Mouse (Mus musculus): ENCODE results near the gene Tchp.

Tchp gene

GRCm38 (mm10) chr5:114737090-114737887, 29.7 kb downstream of the Tchp start:
- intact Hi-C loops (cut with DNase I): no loop called here

DNA sequence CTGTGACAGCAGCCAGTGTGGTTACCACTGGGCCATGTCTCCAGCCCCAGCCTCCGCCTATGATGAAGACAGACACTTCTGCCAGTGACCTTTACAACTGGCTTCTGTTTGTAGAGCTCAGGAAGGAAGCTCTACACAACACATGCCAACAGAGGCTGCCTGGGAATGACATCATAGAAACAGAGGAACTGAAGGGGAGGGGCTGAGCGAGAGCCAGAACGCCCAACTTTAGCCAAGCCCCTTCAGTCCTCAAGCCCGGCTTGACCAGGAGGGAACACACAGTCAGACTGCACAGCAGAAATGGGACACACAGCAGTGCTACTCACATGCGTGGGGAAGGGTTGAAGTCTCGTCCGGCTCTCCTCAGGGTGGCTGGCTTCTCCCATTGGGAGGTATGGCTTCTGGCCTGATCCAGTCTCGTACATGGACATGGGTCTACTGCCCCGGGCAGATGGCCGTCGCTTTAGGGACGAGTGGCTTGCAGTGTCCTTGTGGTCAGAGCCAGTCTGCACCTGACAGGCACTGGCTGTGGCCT, 31.2 kb downstream of the Tchp start:
- intact Hi-C loops (cut with DNase I): no loop called here

DNA sequence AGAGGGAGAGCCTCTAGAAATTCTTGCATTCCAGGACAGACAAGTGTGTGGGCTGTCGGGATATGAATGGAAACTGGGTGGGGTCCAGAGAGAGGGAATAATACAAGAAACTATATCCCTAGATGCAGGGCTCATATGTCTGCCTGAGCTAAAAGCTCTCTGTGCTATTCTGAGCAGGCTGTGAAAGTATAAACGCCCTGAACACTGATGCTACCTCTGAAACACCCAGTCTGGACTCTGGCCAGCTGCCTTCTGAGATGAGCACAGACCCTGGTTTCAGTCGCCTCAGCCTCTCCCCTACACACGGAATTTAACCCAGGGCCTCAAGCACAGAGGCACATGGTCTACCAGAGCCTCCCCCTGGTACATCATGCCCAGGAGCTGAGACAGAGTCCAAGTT, 33.0 kb downstream of the Tchp start:
- intact Hi-C loops (cut with DNase I): no loop called here

- intact Hi-C loops (cut with DNase I): no loop called here
Measured at GRCm38 (mm10) chr5:114742572-114742971, 35.0 kb downstream of the Tchp start.

DNA sequence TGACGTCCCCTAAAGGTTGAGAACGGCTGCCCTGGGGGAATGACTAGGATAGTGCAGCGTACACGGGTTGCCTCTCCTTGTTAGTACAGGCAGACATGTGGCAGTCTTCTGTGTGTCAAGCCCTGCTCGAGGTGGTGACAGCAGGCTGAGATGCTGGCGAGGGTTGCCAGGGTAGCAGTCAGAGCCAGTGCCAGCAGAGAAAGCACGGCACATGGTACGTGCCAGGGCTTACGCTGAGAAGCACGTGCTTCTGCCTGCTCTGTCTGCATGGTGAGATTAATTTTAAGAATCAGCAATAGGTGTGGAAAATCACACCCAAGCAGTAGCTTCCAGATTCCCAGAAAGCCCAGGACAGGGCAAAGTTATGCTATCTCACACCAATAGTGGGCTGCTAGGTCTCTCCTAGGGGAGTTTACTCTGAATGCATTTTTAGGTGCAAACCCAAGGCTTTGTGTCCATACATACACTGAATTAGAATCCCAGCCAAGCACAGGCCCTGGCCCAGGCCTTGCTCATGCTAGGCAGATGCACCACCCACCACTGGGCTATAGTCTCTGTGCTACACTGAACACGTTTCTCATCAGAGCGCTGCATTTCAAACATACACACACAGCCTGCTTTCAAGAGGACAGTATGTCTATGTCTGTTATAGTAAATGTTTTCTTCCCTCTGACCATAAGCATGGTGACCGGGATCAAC, 35.6 kb downstream of the Tchp start:
- intact Hi-C loops (cut with DNase I): no loop called here

DNA sequence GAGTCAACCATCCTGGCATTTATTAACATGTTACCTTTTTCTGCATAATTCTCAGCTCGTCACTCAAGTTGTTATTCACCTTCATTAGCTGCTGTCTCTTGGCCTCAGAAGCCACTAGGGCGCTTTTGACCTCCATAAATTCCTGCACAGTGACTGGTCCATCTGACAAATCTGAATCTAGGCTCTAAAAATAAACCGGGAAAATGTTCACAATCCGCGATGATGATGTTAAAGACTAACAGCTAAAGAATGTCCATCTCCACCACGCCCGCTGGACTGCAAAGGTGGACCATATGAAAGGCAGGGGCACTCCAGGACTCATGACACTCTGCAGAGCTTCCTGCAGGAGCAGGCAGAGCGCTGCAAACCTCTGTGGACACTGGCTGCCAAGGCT, 36.1 kb downstream of the Tchp start:
- intact Hi-C loops (cut with DNase I): no loop called here

- intact Hi-C loops (cut with DNase I): no loop called here
Measured at GRCm38 (mm10) chr5:114745581-114745980, 38.0 kb downstream of the Tchp start.

GRCm38 (mm10) chr5:114746886-114747285, 39.3 kb downstream of the Tchp start:
- intact Hi-C loops (cut with DNase I): no loop called here

DNA sequence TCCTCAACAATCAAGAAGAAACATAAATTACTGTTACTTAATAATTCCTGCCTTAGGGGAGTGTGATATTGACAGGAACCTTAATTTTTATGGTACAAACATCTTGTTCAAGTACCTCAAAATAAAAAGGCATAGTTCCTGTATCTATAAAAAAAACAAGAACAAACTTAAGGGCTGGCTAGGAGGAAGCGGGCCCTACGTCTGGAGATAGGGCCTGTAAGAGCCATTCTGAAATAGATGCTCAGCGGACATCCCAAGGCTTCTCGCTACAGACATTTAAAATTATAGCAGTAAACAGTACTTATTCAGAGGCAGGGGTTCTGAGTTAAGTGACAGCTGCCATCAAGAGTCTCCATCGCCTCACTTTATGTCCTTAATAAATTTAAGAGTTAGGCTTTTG, 40.0 kb downstream of the Tchp start:
- intact Hi-C loops (cut with DNase I): no loop called here

DNA sequence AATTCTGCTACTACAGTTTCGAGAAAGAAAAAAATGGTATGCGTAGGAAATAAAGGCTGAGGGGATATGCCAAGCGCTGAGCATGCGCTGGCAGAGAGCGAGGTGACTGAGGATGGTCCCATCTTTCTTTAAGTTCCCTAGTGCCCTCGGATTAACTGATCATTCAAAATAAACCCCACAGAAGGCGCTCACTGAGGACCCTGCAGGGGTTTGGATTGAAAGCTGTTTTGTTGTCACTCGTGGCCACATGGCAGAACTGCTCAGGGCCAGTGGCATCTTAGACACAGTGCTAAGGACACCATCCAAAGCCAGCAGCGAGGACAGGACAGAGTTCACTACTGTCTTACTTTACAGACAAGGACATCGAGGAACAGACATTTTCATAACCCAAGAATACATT, 42.8 kb downstream of the Tchp start:
- intact Hi-C loops (cut with DNase I): no loop called here

DNA sequence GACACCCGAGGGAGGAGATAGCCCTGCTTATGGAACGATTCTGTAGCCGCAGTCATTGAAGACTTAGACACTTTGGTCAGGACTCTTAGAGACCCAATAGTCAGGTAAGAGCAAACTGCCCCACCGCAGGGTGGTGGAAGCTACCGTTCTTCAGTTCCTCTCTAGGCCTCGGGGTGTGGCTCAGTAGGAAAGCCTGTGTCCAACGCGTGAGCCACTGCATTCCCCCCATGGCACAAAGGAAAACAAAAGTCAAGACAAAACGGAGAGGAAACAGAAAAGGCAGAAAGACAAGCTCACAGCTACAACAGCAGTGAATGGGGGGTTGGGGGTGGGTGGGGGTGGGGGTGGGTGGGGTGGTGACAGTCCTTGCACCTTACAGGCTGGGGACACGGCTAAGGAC, 44.8 kb downstream of the Tchp start:
- intact Hi-C loops (cut with DNase I): no loop called here

DNA sequence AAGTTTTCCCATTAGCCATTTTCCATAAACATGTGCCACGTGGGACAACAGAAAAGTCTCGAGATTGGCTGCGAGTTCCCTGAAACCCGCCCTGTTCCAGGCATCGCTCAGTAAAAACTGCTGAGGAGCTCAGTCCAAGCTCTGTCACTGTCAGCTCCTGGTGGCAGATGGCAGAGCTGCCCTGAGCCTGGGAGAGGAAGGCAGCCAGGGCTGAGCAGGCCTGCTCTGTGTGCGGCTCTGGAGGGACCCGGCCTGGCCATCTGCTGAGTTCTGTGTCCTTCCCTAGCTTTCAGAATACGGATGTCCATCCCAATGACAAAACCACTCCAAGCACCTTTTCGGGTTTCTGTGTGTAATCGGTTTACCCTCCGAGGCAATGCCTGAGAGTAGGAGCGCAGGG, 45.8 kb downstream of the Tchp start:
- intact Hi-C loops (cut with DNase I): no loop called here

DNA sequence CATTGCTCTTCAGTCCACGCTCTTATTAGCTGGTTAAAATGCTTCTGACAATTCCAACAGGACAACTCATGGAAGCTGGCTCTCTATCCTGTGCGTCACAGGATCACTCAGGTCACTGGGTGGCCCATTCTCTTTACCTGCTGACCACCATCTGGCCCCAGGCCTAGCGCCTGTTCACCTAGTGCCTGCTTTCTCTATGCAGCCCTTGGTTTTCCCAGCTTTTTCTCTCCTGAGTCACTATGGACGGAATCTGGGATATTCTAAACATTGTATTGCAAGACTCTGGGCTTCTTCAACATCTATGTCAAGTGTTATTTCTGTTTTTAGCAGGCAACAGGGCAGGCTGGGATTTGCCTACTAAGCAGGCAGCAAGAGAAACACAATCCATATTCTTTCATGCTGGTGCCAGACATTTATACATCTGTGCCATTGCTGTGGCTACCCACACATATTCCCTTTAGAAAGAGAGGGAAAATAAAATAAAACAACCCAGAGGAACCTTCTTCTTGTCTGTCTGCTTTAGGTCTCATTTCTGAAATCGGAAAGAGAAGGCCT, 52.1 kb downstream of the Tchp start:
- intact Hi-C loops (cut with DNase I): no loop called here

- intact Hi-C loops (cut with DNase I): no loop called here
Measured at GRCm38 (mm10) chr5:114761980-114762379, 54.4 kb downstream of the Tchp start.

DNA sequence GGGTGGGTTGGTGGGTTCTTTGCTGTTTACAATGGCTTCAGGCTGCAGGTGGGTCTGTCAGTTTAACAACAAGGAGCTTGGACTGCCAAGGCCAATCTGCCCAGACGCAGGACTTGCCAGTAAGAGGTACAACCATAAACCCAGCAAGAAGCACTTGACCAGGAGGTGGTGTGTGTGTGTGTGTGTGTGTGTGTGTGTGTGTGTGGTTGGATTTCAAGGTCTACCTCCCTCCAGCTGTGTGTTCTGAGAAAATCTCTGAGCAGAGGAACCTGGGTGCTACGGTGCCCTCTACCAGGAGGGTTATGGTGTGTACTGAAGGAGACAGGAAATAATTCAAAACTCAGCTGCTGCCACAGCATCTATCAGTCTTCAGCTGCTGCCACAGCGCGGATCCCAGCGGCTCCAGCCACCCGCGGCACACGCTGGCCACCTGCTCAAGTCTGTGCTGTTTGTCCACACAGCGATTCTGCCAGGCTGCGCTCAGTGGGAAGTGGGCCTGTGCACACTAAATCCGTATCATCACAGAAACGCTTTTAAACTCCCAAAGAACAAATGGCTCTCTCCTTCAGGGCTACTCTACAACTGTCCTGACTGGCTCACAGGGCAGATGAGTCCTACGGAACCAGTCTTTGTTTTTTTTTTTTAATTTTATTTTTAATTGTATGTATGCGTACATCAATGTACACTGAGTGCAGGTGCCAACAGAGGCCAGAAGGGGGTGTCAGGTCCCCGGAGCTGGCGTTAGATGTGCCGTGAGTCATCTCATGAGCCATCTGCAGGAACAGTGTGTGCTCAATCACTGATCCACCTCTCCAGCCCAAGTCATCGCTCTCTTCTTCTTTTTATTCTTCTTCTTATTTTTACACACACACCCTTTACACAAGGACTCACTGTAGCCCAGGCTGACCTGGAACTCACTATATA, 57.5 kb downstream of the Tchp start:
- intact Hi-C loops (cut with DNase I): no loop called here

DNA sequence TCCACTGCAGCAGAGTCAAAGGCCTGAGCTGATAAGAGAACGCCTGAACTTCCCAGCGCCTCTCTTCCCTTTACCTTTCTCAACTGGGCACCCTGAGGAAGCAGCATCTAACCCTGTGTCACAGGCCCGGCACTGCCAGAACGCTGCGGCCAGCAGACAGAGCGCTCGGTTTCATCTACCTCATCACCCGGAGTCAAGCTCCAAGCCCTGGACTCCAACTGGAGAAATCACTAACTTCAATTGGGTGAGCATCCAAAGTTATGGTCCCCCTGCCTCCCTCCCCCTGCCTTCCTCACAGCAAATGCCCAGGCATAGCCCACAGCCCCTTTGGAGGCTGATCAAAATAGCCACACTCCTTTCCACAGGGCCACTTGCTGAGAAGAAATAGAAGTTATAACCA, 59.1 kb downstream of the Tchp start:
- intact Hi-C loops (cut with DNase I): no loop called here

GRCm38 (mm10) chr5:114767185-114767584, 59.6 kb downstream of the Tchp start:
- intact Hi-C loops (cut with DNase I): no loop called here

- intact Hi-C loops (cut with DNase I): loop anchor here (5.0 kb wide), 1 partner anchor 38 kb away; no protein-coding TSS in a partner anchor
Measured at GRCm38 (mm10) chr5:114769786-114770185, 62.2 kb downstream of the Tchp start.

DNA sequence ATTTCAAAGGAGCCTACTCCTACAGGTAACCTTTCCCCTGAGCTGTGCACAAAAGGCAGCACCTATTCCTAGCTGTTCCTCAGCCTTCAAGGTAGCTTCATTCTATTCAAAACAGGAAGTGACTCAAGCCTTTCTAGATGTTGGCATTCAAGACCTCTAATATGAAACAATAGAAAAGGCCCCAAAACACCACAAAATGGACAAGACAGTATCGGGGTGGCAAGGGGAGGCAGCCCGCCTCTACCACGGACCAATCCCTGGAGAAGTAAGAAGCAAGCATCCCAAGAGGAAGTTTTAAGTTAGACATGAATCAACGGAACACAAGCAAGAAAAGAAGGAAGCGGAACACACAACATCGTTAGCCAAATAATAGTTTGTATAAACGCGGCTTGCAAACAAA, 64.2 kb downstream of the Tchp start:
- intact Hi-C loops (cut with DNase I): loop anchor here (5.0 kb wide), 1 partner anchor 36 kb away; no protein-coding TSS in a partner anchor

All from adrenal gland (tissue).